Mouse (Mus musculus) ZHBTc4 (cell line): ENCODE measurements at regions not wholly inside any gene's neighbourhood (a gene's known extent, or its start where the extent isn't known, plus 50 kb on each side); places are given as distances from the start of the nearest gene placed in this dataset.
"Not testable (repeated sequence)": the region's sequence is repeated elsewhere in the genome, so short reads cannot be mapped to it uniquely, and the experiment has no call there.

Experiments
- DNase-seq: peaks from one replicate; pipeline ENCODE4 v3.0.0-alpha.2; 2011; ENCODE audit warnings: low read depth, low spot score

- no peak for DNase-seq
Observed at GRCm38 (mm10) chr10:49985038-49985437, 196.5 kb upstream of the Grik2 start.

DNA sequence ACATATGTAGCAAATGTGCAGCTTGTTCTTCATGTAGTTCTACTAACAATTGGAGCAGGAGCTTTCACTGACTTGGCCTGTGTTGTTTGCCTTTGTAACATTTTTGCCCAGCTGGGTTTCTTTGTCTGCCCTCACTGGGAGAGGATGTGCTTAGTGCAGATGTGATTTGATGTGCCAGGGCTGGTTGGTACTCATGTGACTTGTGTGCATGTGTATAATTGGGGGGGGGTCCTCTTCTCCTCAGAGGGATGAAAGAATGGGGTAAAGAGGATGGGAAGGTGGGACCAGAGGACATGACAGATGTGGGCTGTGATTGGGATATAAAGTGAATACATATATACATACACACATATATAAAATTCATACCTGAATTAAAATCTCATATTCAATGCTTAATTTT is 163.9 kb upstream of the Grik2 start:
- no peak for DNase-seq

- not testable (repeated sequence) for DNase-seq
Observed at GRCm38 (mm10) chr10:49937305-49937704, 148.7 kb upstream of the Grik2 start.

- DNase-seq, result peak; percentile 4
Observed at GRCm38 (mm10) chr10:49909206-49909605, 120.6 kb upstream of the Grik2 start.

GRCm38 (mm10) chr10:49908126-49908525 is 119.6 kb upstream of the Grik2 start:
- peak; percentile 80 for DNase-seq

DNA sequence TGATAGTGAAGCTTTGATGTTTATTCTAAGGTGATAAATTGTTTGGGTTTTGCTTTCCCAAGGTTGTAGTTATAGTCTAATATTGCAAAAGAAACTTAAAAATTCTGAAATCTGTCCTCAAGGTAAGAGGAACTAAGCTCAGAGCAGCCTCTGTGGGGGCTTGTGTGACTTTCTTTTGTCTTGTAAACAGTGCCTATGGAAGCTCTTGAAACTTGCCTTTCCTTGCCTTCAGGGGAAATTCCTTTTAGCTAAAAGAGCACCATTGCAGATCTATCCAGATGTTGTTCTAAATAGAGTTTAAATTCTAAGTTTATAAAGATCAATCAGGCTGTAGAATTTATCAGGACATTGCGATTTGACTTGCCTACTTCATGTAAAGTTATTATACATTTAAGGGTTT is 116.1 kb upstream of the Grik2 start:
- peak; percentile 59 for DNase-seq

DNA sequence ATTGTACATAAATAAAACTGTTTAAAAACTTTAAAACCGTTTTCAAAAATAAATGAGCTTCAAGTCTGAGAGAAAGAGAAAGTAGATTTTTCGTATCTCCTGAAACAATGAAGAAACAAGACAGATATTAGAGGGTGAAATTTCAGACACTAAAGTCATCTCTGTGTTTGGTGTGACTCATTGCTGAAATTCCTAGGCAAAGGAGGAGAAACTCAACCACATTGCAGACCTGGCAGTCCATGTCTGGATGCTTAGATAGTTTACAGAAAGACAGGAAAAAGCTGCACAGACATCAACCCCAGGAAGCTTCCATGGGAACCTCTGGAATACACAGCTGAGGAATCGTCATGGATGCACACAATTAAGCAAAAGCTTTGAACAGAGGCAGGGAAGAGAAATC is 106.9 kb upstream of the Grik2 start:
- no peak for DNase-seq

DNA sequence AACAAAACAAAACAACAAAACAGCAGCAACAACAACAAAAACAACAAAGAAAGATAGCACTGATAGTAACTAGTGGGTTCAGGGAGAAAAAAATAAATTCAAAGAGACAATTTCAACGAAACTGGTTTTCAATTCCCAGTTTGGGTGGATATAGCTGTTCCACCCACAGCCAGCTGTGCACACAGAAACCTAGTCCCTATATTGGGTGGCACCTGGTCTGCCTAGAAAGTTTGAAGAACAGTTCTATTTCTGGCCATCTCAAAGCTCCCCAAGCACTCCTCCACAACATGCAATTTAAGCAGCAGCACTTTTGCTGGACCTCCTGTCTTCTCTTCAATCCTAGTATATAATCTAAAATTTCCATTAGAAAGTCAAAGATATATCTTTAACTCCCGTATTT is 95.5 kb upstream of the Grik2 start:
- no peak for DNase-seq

- DNase-seq, result no peak
Observed at GRCm38 (mm10) chr10:49883444-49883843, 94.9 kb upstream of the Grik2 start.

- peak; percentile 18 for DNase-seq
Observed at GRCm38 (mm10) chr10:49863800-49864199, 75.2 kb upstream of the Grik2 start.

DNA sequence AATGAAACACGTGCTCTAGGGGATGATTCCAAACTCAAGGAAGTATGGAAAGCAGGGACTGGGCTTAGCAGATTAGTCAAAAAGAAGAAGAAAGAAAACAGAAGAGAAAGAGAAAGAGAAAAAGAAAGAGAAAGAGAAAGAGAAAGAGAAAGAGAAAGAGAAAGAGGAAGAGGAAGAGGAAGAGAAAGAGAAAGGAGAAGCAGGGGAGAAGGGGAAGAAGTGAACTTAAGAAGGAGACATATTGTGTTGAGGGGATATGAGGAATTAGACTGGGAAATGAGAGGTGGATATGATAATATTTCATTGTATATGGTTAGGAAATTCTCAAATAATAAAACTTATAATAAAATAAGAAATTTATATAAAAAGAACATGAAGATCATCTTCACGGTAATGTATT is 59.1 kb upstream of the Grik2 start:
- no peak for DNase-seq

DNA sequence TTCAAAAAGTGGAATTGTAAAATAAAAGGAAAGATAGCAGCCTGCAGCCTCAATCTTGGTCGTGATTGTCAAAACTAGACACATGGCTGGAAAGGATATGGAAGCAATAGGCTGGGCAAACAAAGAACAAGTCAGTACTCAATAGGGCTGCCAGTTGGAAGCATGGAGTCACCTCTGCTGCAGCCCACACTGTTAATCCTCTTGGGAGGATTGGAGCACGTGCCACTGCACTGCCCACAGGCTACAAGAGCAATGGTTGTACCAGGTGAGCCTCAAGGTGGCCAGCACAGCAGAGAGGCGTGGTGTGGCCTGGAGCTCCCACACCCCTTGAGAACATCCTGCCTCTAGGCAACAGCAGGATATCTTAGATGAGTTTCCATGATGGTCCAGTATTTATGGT is 55.7 kb upstream of the Grik2 start:
- no peak for DNase-seq
